Mouse (Mus musculus): Measurements from ENCODE around the gene Zcchc4. TPM values are rescaled to one million over a fixed set of nuclear protein-coding genes. Genes with fewer than 3 reads are reported as not detected.

The Zcchc4 gene
- polyA plus RNA-seq (2015; fragmentation: Nextera tagmentation; extraction: Ambion mirVana), result 10.2 and 11.0 TPM in 2 replicates

- H3K4me1 ChIP-seq (replicated peaks), result peaks cover 4% of the 10 kb centered on the region; the same call in 1 of the 2 replicates
- no peaks in the 10 kb centered on the region for H3K36me3 ChIP-seq
- H3K27me3 ChIP-seq, result no peaks in the 10 kb centered on the region
- no peak within 1 kb of the TSS for H3K4me3 ChIP-seq
- no peak within 1 kb of the TSS for H3K4me2 ChIP-seq
- 49% methylated on average over 8 of the region's 8 CpGs for WGBS
- no peaks in the 10 kb centered on the region for H3K9me3 ChIP-seq (replicated peaks)
- ATAC-seq (replicated peaks; ENCODE audit: insufficient number of reproducible peaks, insufficient read depth, low FRiP score, low read depth), result no peak
- H3K27ac ChIP-seq, result no peak within 1 kb of the TSS
- no peak within 1 kb of the TSS for H3K9ac ChIP-seq
These were observed at the start of gene Zcchc4 for GRCm38 (mm10) chr5:52775237-52775636. Gene Zcchc4, plus strand, starts transcription at chr5:52775409.

DNA sequence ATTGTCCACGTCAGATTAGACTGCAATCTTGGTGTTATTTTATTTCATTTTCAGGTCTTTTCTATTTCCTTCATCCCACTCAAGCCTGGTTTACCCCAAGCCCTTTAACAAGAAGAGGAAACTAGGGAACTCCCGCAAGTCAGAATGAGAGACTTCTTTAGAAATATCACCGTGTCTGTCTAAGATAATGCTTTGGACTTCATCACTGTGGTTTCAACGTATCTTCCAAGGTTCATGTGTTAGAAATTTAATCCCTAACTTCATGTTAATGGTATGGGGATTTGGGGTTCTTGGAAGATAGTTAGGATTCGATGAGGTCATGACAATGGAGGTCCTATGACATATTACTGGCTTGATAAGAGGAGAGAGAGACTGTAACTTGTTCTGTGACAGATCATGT lies 47.5 kb upstream of the Zcchc4 start:
- H3K36me3 ChIP-seq, result no peaks in the 10 kb centered on the region
- H3K27ac ChIP-seq, result no peak overlapping the region
- no peak for ATAC-seq (replicated peaks; ENCODE audit: insufficient number of reproducible peaks, insufficient read depth, low FRiP score, low read depth)
- H3K4me1 ChIP-seq (replicated peaks), result no peaks in the 10 kb centered on the region
- H3K9ac ChIP-seq, result no peak overlapping the region
- H3K9me3 ChIP-seq (replicated peaks), result no peaks in the 10 kb centered on the region
- H3K4me3 ChIP-seq, result no peak overlapping the region
- no peaks in the 10 kb centered on the region for H3K27me3 ChIP-seq
- H3K4me2 ChIP-seq, result no peak overlapping the region
- WGBS, result 75% methylated on average over 5 of the region's 5 CpGs

DNA sequence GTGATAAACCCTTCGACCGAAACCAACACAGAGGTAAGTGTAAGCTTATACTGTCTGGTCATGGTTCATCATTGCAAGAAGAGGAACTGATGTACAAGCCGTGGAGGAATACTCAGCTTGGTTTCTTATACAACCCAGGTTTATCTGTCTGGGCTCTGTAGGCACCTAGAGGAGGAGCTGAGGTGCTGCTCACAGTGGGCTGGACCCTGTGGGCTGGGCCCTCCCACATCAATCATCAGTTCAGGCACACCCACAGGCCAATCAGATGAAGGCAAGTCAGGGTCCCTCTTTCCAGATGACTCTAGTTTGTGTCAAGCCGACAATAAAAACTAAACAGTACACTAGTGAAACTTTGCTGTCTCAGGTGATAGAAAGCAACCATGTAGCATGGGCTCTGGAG lies 42.4 kb upstream of the Zcchc4 start:
- no peaks in the 10 kb centered on the region for H3K27me3 ChIP-seq
- H3K4me3 ChIP-seq, result no peak overlapping the region
- H3K9ac ChIP-seq, result no peak overlapping the region
- H3K9me3 ChIP-seq (replicated peaks), result no peaks in the 10 kb centered on the region
- WGBS, result 54% methylated on average over 4 of the region's 4 CpGs
- H3K27ac ChIP-seq, result no peak overlapping the region
- H3K4me2 ChIP-seq, result no peak overlapping the region
- no peaks in the 10 kb centered on the region for H3K36me3 ChIP-seq
- H3K4me1 ChIP-seq (replicated peaks), result no peaks in the 10 kb centered on the region
- no peak for ATAC-seq (replicated peaks; ENCODE audit: insufficient number of reproducible peaks, insufficient read depth, low FRiP score, low read depth)

- Histone ChIP-seq H3K27me3 (no peaks in the 10 kb centered on the region), H3K36me3 (no peaks in the 10 kb centered on the region), H3K9ac (no peak overlapping the region), H3K9me3 (replicated peaks) (no peaks in the 10 kb centered on the region), H3K4me1 (replicated peaks) (no peaks in the 10 kb centered on the region), H3K27ac (no peak overlapping the region), H3K4me3 (no peak overlapping the region), H3K4me2 (no peak overlapping the region)
- 71% methylated on average over 3 of the region's 3 CpGs for WGBS
- no peak for ATAC-seq (replicated peaks; ENCODE audit: insufficient number of reproducible peaks, insufficient read depth, low FRiP score, low read depth)
These were observed 39.2 kb upstream of the Zcchc4 start for GRCm38 (mm10) chr5:52736046-52736445.

GRCm38 (mm10) chr5:52741391-52742111 lies 33.7 kb upstream of the Zcchc4 start, which contains the start of gene Pi4k2b:
Gene Pi4k2b, plus strand, starts transcription at chr5:52741574.
- peak within 1 kb of the TSS; percentile 97 for H3K4me3 ChIP-seq
- H3K4me2 ChIP-seq, result peak within 1 kb of the TSS; percentile 70
- no peaks in the 10 kb centered on the region for H3K36me3 ChIP-seq
- no peaks in the 10 kb centered on the region for H3K27me3 ChIP-seq
- H3K4me1 ChIP-seq (replicated peaks), result peaks cover 4% of the 10 kb centered on the region; the same call in 1 of the 2 replicates
- peak within 1 kb of the TSS; percentile 81 for H3K27ac ChIP-seq
- ATAC-seq (replicated peaks; ENCODE audit: insufficient number of reproducible peaks, insufficient read depth, low FRiP score, low read depth), result peak; percentile 90
- under 1% methylated on average over 75 of the region's 75 CpGs for WGBS
- no peaks in the 10 kb centered on the region for H3K9me3 ChIP-seq (replicated peaks)
- peak within 1 kb of the TSS; percentile 87 for H3K9ac ChIP-seq

- H3K4me3 ChIP-seq, result peak overlapping the region; percentile 97
- no peak for ATAC-seq (replicated peaks; ENCODE audit: insufficient number of reproducible peaks, insufficient read depth, low FRiP score, low read depth)
- H3K27ac ChIP-seq, result peak overlapping the region; percentile 81
- H3K36me3 ChIP-seq, result no peaks in the 10 kb centered on the region
- H3K9me3 ChIP-seq (replicated peaks), result no peaks in the 10 kb centered on the region
- H3K9ac ChIP-seq, result peak overlapping the region; percentile 87
- WGBS, result 3% methylated on average over 17 of the region's 17 CpGs
- no peaks in the 10 kb centered on the region for H3K27me3 ChIP-seq
- peaks cover 4% of the 10 kb centered on the region; the same call in 1 of the 2 replicates for H3K4me1 ChIP-seq (replicated peaks)
- H3K4me2 ChIP-seq, result peak overlapping the region; percentile 70
These were observed 32.9 kb upstream of the Zcchc4 start for GRCm38 (mm10) chr5:52742112-52742813.

DNA sequence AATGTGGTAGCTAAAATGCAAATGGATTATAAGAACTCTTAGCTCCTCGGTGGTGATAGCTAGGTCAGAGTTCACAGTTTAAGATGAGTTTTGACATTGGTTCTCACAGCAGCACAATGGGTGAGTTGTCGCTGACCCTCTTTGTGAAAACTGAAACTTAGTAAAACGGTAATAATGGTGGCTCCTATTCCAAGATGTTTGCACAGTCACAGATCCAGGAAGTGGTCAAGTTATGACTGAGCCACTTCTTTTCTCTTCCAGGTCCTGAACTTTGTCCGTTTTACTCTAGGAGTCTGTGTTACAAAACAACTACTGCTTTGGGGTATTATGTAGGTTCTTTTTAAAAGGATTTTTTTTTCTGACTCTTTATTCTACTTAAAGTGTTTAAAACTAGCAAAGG lies 32.0 kb upstream of the Zcchc4 start:
- H3K4me3 ChIP-seq, result peak overlapping the region; percentile 97; the same call in 1 of the 2 replicates
- WGBS, result 59% methylated on average over 4 of the region's 4 CpGs

DNA sequence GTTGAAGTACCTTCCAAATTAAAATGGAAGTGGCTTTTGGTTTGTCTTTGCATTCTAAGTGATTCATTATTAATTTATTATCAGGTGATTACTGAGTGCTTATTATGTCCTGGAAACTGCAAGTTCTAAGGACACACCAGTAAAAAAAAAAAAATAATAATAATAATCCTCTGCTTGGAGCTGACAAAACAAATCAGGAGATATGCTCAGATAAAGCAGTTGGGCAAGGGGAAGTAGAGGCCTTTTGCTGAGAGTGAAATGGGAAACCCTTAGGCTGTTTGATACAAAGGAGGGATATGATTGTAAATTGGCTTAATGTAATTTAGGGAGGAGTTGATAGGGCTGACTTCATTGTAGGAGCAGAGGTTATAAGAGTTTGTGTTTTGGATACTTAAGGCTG lies 28.3 kb upstream of the Zcchc4 start:
- H3K27me3 ChIP-seq, result no peaks in the 10 kb centered on the region
- H3K4me2 ChIP-seq, result no peak overlapping the region
- ATAC-seq (replicated peaks; ENCODE audit: insufficient number of reproducible peaks, insufficient read depth, low FRiP score, low read depth), result no peak
- H3K27ac ChIP-seq, result no peak overlapping the region
- H3K4me3 ChIP-seq, result no peak overlapping the region
- H3K4me1 ChIP-seq (replicated peaks), result peaks cover 7% of the 10 kb centered on the region
- H3K9me3 ChIP-seq (replicated peaks), result no peaks in the 10 kb centered on the region
- H3K36me3 ChIP-seq, result no peaks in the 10 kb centered on the region
- H3K9ac ChIP-seq, result no peak overlapping the region

More for the DNA sequence above, 32.0 kb upstream of the Zcchc4 start:
- Histone ChIP-seq H3K9me3 (replicated peaks) (no peaks in the 10 kb centered on the region), H3K27me3 (no peaks in the 10 kb centered on the region), H3K4me1 (replicated peaks) (peaks cover 4% of the 10 kb centered on the region; the same call in 1 of the 2 replicates), H3K27ac (no peak overlapping the region), H3K9ac (no peak overlapping the region), H3K36me3 (no peaks in the 10 kb centered on the region), H3K4me2 (peak overlapping the region; percentile 70)
- no peak for ATAC-seq (replicated peaks; ENCODE audit: insufficient number of reproducible peaks, insufficient read depth, low FRiP score, low read depth)

GRCm38 (mm10) chr5:52748732-52749131 lies 26.5 kb upstream of the Zcchc4 start:
- H3K36me3 ChIP-seq, result no peaks in the 10 kb centered on the region
- H3K4me3 ChIP-seq, result no peak overlapping the region
- no peak overlapping the region for H3K4me2 ChIP-seq
- no peak for ATAC-seq (replicated peaks; ENCODE audit: insufficient number of reproducible peaks, insufficient read depth, low FRiP score, low read depth)
- no peaks in the 10 kb centered on the region for H3K27me3 ChIP-seq
- H3K9me3 ChIP-seq (replicated peaks), result no peaks in the 10 kb centered on the region
- no peak overlapping the region for H3K9ac ChIP-seq
- H3K27ac ChIP-seq, result no peak overlapping the region
- peaks cover 3% of the 10 kb centered on the region; the same call in 1 of the 2 replicates for H3K4me1 ChIP-seq (replicated peaks)
- WGBS, result 66% methylated on average over 5 of the region's 5 CpGs

DNA sequence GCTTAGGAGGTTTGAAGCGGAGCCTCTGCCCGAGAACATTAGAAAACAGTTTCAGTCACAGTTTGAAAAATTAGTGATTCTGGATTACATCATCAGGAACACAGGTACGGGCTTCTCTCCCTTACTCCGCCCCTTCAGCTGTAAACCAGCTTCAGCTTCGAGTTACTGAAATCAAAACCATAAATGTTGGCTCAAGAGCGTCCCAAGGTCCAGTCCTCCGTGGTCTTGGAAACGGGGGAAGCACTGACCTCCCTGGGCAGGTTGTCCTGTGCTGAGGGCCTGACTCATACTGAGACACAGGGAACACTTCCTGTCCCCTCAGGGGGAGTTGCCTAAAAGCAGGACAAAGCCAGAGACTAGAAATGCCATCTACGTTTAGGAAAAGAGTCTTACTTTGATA lies 22.1 kb upstream of the Zcchc4 start:
- H3K9ac ChIP-seq, result no peak overlapping the region
- ATAC-seq (replicated peaks; ENCODE audit: insufficient number of reproducible peaks, insufficient read depth, low FRiP score, low read depth), result no peak
- 81% methylated on average over 9 of the region's 9 CpGs for WGBS

GRCm38 (mm10) chr5:52754196-52754595 lies 21.0 kb upstream of the Zcchc4 start:
- peaks cover 11% of the 10 kb centered on the region; the same call in 1 of the 2 replicates for H3K36me3 ChIP-seq
- H3K4me2 ChIP-seq, result no peak overlapping the region
- no peak overlapping the region for H3K27ac ChIP-seq
- no peaks in the 10 kb centered on the region for H3K27me3 ChIP-seq
- no peaks in the 10 kb centered on the region for H3K9me3 ChIP-seq (replicated peaks)
- H3K4me3 ChIP-seq, result no peak overlapping the region
- H3K4me1 ChIP-seq (replicated peaks), result peaks cover under 1% of the 10 kb centered on the region; the same call in 1 of the 2 replicates
- H3K9ac ChIP-seq, result no peak overlapping the region
- no peak for ATAC-seq (replicated peaks; ENCODE audit: insufficient number of reproducible peaks, insufficient read depth, low FRiP score, low read depth)

More for the DNA sequence above, 22.1 kb upstream of the Zcchc4 start:
- H3K4me3 ChIP-seq, result no peak overlapping the region
- H3K4me2 ChIP-seq, result no peak overlapping the region
- H3K4me1 ChIP-seq (replicated peaks), result peaks cover 3% of the 10 kb centered on the region; the same call in 1 of the 2 replicates
- H3K27me3 ChIP-seq, result no peaks in the 10 kb centered on the region
- H3K27ac ChIP-seq, result no peak overlapping the region
- no peaks in the 10 kb centered on the region for H3K9me3 ChIP-seq (replicated peaks)
- peaks cover 11% of the 10 kb centered on the region; the same call in 1 of the 2 replicates for H3K36me3 ChIP-seq
